Mouse (Mus musculus) A20 (cell line): ENCODE results near the gene Fam208a.

Experiments used
- DNase-seq: peaks from one replicate; pipeline ENCODE4 v3.0.0-alpha.2; 2011; ENCODE audit warnings: low read depth, low spot score

Fam208a gene

GRCm38 (mm10) chr14:27420816-27421215 lies 7.8 kb upstream of the Fam208a start:
- DNase-seq: no peak

- DNase-seq: no peak
These were observed 6.3 kb upstream of the Fam208a start for GRCm38 (mm10) chr14:27422301-27422700.

- peak; percentile 85 for DNase-seq
These were observed 508 bp downstream of the Fam208a start for GRCm38 (mm10) chr14:27428973-27429711.

- DNase-seq: no peak
These were observed 1.6 kb downstream of the Fam208a start for GRCm38 (mm10) chr14:27430280-27430679.

GRCm38 (mm10) chr14:27432064-27432463 lies 3.4 kb downstream of the Fam208a start:
- no peak for DNase-seq

- no peak for DNase-seq
These were observed 7.5 kb downstream of the Fam208a start for GRCm38 (mm10) chr14:27436116-27436515.

GRCm38 (mm10) chr14:27436826-27437225 lies 8.2 kb downstream of the Fam208a start:
- no peak for DNase-seq

GRCm38 (mm10) chr14:27440921-27441320 lies 12.3 kb downstream of the Fam208a start:
- peak; percentile 44 for DNase-seq

- DNase-seq: no peak
These were observed 16.2 kb downstream of the Fam208a start for GRCm38 (mm10) chr14:27444851-27445281.

GRCm38 (mm10) chr14:27446963-27447362 lies 18.3 kb downstream of the Fam208a start:
- no peak for DNase-seq

GRCm38 (mm10) chr14:27491399-27491798 lies 62.8 kb downstream of the Fam208a start:
- no peak for DNase-seq

- DNase-seq: peak; percentile 11
These were observed 64.9 kb downstream of the Fam208a start for GRCm38 (mm10) chr14:27493516-27493915.

- DNase-seq: no peak
These were observed 72.5 kb downstream of the Fam208a start for GRCm38 (mm10) chr14:27501096-27501495.

- DNase-seq: peak; percentile 98
These were observed 79.4 kb downstream of the Fam208a start, which contains the start of gene Ccdc66 for GRCm38 (mm10) chr14:27507894-27508643. Gene Ccdc66, minus strand, starts transcription at chr14:27508460.

GRCm38 (mm10) chr14:27508644-27509301 lies 80.1 kb downstream of the Fam208a start:
- no peak for DNase-seq

GRCm38 (mm10) chr14:27524541-27524940 lies 95.9 kb downstream of the Fam208a start:
- no peak for DNase-seq
